Mouse (Mus musculus) small intestine, adult 2 months (tissue): ENCODE results near the gene Tcf15.

Source experiments
- CTCF ChIP-seq: fragments of 200-500 bp; IDR thresholded peaks from 2 replicates; pipeline ENCODE4 v1.5.1; 2012; ENCODE audit warnings: low read depth, mild to moderate bottlenecking, control low read depth, inconsistent platforms, low read length, moderate library complexity, mixed read lengths; ENCODE audit not compliant: insufficient replicate concordance, insufficient read length; ENCODE audit errors: extremely low read depth
- POLR2A ChIP-seq: fragments of 200-500 bp; IDR thresholded peaks from 2 replicates; pipeline ENCODE4 v1.6.1; 2012; ENCODE audit warnings: low read depth, mild to moderate bottlenecking, control low read depth, inconsistent platforms, low read length, moderate library complexity

GRCm38 (mm10) chr2:152193346-152193710 is 50.0 kb downstream of the Tcf15 start:
- TF ChIP-seq POLR2A, result no peak
- TF ChIP-seq CTCF, result no peak
